Mouse (Mus musculus) lung, postnatal 4 days (tissue): Measurements from ENCODE around the gene Ttc28.
"Not testable (repeated sequence)": the region's sequence is repeated elsewhere in the genome, so short reads cannot be mapped to it uniquely, and the experiment has no call there.

Source experiments
- DNase-seq, 2 experiments: peaks; one replicate each; pipeline ENCODE4 v3.0.0; 2021

Gene Ttc28

DNA sequence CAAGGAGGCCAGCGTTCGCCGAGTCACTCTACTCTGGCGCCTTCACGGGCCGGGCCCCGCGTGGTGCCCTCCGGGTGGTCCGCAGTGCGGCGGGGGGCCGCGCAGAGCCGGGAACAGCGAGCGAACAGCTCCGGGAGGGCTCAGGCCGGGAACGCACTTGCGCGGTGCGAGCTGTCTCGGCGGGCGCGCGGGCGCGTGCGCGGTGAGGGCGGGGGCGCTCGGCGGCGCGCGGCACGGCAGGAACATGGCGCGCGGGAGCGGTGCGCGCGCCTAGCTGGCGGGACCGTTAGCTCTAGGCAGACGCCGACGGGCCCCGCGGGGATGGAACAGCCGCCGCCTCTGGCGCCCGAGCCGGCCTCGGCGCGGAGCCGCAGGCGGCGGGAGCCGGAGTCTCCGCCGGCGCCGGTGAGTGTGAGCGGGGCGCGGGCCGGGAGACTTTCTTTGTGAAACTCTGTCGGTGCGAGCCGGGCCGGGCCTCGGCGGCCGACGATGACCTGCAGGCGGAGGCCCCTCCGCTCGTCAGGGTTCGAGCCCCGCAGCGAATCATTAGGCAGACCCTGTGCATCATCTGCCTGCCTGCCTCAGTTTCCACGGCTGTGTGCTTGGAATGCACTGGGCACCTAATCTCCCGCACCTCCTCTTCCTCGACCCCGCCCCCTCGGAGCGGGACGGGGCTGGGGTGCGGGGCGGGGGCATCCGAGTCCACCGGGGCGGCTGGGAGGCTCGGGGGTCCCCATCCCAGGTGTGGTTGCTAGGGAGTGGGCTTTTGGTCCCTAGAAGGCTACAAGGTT, at the start of gene Ttc28:
Ttc28 (plus strand) TSS at position 220 of the 791 bp plus-strand sequence.
- DNase-seq, result peak; percentile 88 to 93

DNA sequence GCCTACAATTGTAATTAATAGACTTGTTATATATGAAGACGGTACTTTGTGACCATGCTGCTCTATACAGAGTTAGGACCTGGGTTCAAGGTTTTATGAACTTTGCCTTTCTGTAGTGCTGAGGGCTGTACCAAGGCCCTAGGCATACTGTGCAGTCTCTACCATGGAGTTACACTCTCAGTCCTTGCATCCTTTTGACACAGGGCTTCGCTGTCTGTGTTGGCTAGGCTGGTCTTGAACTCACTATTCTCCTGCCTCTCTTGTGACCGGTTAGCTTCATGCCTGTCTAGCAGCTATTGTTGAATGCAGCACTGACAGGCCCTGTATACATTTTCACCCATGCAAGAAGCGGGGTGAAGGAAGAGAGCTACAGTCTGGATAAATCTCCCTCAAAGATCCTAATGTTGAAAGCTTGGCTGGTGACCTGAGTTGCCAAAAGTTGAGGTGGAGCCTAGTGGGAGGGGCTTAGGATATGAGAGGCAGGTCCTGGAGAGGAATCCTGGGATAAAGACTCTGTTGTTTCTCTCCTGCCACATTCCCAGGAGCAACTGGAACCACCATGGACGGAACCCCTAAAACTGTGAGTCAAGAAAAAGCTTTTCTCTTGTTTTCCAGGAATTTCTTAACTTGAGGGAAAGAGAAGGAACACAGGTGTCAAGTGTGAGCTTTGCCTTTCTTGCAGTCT, 48.4 kb upstream of the Ttc28 start:
- DNase-seq, result no peak

DNA sequence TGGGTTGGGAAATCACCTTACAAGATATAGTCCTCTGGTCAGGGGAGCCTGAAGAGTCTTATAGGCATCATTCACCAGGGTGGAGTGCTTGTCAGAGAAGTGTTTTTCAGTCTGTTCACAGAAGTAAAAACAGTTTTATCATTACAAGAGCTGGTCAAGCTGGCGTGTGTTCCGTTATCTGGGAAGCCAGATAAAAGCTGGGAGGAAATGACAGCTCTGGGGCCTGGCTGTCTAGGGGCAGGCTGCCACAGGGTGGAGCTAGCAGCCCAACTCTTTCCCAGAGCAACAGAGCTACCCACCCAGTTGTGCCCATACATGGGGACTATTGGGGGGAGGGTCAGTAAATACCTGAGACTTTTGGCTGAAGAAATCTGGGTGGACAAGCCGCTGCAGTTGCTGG, 43.6 kb upstream of the Ttc28 start:
- peak; percentile 72 for DNase-seq

DNA sequence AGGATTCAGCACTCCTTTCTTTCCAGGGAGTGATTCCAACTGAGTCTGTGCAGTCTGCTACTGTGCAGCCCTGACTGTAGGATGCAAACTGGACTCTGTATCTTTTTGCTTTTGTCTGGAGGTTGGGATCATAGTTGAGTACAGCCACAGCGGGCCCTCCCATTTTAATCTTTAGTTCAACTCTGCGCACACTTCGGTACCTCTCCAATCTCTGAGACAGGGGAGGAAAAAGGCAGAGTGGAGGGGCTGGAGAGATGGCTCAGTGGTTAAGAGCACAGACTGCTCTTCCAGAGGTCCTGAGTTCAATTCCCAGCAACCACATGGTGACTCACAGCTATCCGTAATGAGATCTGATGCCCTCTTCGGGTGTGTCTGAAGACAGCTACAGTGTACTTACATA, 41.6 kb upstream of the Ttc28 start:
- not testable (repeated sequence) for DNase-seq

DNA sequence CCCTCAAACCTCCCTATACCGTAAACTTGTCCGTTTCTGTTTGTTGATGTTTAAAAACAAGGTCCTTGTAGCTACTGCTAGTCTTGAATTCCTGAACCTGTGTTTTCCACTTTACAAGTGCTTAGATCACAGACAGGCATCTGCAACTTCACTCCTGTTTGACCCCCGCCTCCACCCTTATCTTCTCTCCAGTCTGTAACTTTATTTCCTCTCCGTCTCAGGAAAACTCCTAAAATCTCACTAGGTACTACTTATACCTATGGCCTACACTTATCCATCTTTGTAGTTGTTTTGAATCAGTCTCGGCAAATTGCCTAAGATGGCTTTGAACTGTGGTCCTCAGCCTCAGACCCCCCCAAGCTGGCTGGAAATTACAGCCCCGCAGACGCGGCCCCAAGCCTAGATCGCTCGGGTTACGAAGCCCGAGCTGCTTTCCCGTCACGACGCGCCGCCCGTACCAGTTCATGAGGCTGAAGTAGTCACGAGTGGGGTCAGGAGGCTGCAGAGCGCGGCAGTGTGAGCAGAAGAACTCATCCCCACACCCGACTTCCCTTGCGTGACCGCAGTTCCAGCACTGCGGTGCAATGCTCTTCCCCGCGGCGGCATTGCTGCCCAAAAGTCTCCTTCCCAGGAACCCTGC, 40.4 kb upstream of the Ttc28 start:
- no peak for DNase-seq

DNA sequence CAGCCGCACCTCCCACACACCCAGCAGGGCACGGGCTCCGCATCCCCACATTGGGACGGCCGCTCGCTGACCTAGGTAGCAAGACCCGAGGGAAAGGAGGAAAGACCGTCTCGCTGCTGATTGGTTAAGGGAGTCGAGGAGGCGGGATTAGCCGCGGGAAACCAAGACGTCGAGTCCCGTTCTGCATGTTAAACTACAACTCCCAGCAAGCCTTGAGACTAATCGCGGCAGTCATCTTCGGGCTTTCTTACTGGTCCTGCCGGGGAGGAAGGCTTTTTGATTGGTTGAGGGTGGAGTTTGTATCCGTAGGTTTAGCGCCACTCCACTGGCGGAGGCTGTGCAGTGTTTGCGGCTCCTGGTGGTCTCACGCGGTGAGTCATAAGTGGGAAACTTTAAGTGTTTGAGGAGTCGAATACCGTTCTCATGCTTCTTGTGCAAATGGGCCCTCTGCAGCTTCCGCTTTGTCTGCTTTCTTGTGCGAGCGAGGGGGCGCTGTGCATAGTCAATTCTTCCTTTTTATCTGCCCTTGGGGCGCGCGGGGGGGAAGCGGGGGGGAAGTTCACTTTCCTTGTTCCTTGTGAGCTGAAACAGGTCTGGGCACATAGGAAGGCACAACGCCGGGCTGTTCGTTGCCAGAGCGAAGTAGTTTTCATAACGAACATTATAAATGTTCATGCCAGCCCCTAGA, 39.8 kb upstream of the Ttc28 start, which contains the start of the genes Hscb and Chek2:
Hscb (minus strand) TSS at position 100 of the 688 bp plus-strand sequence.
Chek2 (plus strand) TSS at position 302 of the 688 bp plus-strand sequence.
- DNase-seq, result peak; percentile 98

DNA sequence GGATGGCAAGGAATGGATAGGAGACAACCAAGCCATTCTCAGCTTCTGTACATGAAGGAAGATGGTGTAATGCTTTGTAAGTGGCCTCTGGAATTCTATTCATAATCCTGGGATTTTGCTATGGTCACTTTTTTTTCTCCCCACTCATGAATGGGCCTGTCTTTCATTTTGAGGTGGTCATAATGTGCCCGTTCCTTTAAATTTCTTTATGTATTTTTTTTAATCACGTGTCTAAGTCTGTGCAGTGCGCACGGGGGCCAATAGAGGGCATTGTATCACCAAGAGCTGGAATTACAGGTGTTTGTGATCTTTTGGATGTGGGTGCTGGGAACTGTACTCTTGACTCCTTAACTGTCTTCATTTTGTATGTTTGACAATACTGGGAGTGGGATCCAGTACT, 39.1 kb upstream of the Ttc28 start:
- peak; percentile 37 to 67 for DNase-seq

DNA sequence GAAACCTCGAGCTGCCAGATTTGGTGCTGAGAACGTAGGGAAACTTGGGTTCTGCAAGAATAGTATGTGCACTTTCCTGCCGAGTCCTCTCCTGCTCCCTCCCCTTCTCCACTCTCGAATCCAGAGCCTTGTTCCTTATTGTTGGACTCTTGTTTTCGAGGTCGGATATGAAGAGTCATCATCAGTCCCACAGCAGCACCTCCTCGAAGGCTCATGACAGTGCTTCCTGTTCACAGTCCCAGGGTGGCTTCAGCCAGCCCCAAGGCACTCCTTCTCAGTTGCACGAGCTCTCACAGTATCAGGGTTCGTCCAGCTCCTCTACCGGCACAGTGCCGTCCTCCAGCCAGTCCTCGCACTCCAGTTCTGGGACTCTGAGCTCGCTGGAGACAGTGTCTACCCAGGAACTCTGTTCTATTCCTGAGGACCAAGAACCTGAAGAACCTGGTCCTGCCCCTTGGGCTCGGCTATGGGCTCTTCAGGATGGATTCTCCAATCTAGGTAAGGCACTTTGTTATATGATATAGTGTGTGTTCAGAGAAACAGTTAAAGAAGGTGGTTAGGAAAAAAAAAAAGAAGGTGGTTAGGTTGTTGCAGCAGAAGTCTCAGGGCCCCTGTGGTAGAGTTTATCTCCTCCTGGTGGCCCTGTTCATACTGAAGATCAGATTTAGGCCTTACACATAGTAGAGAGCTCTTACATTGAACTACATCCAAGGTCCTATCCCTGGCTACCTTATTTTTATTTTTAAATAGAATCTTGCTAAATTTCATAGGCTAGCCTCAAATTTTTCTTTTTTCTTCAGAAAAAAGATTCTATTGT, 38.3 kb upstream of the Ttc28 start:
- DNase-seq, result no peak

DNA sequence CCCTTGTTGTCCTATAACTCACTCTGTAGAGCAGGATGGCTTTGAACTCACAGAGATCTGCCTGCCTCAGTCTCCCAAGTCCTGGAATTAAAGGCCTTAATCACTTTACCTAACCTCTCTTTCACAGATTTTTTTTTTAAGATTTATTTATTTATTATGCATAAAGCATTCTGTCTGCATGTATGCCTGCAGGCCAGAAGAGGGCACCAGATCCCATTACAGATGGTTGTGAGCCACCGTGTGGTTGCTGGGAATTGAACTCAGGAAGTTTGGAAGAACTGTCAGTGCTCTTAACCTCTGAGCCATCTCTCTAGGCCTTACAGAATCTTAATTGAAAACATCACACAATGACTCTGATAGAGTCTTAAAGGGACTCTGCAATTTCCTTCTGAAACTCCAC, 26.6 kb upstream of the Ttc28 start:
- DNase-seq, result no peak

DNA sequence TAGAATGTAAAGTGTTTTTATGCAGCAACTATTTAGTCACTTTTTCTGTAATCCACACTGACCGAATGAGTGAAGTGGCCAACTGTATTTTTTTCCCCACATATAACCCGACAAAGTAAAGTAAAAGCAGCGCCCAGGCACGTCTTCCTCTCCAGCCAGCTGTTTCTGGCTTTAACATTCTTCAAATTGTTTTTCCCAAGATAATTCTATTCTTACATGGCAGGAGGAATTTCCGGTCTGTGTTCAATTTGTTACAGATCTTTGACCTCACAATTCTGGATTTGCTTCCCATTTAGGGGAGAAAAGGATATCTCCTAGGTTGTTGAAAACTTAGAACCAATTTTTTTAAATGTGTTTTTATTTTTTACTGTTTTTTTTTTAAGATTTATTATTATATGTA, 22.5 kb upstream of the Ttc28 start:
- DNase-seq, result no peak

DNA sequence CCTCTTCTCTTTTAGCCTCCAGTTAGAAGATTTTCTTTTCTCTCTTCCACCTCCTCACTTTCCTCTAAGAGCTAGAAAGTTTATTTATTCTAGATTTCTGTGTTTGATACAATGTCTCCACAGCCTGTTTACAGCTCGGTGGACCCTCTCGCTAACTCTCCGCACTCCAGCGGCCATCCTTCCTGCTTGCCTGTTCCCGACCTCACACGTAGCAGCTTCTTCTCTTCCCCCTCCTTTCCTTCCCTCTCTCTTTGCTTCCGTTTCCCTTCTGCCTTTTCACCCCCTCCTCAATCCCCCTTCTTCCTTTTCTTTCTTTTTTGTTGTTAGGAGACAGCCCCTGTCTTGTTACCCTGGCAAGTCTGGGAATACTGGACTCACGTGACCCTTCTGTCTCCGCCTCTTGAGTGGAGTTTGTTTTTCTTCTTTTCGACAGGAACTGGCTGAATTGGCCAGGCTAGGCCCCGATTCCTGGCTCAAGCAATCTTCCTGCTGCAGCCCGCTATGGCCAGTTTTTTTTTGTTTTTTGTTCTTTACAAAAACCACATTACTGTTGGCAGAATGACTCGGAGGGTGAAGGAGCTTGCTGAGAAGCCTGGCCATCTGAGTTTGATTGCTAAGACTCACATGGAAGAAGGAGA, 20.5 kb upstream of the Ttc28 start:
- peak; percentile 66 to 78 for DNase-seq

DNA sequence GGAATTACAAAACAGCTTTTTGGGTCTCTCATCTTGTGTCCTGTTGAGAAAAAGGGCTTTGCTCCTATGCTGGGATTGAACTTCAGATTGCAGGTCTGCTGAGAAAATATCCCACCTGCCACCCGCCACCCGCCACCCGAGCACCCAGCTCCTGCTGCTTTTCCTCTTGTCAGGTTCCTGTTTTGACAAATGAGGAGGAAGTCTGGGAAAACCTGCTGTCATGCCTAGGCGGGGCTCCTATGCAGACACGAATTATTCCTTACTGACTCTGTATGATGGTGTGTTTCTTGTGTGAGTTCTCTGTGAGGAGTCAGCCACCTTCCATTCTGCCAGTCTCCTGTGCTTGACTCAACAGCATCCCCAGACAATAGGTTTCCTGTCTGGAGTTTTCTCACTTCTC, 19.2 kb upstream of the Ttc28 start:
- DNase-seq, result no peak

DNA sequence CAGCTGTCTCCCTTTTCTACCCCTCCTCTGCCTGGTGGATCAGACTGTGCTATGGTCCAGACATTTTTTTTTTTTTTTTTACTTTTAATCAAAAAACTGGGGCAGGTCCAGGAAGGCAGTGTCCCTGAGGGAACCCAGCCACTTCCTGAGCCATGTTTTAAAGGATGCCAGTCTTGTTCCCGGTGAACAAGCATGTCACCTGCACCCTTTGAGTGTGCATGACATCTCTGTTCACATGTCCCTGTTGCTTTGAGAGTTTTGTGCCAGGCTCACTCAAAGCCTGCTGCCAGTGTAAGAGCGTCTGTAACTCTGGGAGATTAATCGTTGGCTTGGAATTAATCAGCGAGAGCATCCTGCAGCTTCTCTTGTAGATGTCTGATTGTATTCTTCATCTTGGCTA, 11.1 kb upstream of the Ttc28 start:
- DNase-seq, result no peak

DNA sequence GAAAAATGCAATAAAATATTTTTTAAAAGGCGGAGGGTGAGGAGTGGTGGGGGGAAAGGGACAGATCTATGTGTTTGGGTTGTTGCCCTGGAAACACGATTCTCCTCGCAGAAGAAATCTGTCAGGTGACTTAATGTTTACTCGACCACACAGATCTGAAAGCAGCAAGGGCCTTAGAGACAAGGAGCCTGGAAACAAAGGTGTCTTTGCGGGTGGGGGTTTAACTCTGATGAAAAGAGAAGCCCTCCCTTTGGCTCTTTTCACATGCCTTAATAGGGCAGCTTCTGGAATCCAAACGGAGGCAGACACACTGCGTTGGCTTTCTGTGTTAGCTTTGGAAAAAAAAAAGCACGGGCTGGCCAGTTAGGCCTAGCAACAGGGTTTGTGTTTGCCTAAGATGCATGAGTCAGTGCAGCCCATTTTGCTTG, 10.3 kb upstream of the Ttc28 start:
- no peak for DNase-seq

DNA sequence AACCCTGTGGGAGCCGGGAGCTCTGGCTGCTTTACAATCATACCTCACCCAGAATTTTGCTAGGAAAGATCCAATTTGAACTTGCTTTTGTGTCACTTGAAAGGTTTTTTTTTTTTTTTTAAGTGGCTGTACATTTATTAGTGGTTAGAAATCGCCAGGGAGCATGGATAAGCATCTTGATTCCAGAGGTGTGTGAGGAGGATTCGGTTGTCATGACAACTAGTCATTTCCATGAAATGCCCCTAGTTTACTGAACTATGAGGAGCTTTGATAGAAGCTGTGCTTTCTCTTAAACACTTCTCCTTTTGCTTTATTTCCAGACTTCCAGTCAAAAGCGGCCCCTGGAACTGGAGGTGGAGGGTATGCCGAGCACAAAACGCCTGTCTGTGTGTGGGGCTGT, 6.4 kb upstream of the Ttc28 start:
- DNase-seq, result no peak

DNA sequence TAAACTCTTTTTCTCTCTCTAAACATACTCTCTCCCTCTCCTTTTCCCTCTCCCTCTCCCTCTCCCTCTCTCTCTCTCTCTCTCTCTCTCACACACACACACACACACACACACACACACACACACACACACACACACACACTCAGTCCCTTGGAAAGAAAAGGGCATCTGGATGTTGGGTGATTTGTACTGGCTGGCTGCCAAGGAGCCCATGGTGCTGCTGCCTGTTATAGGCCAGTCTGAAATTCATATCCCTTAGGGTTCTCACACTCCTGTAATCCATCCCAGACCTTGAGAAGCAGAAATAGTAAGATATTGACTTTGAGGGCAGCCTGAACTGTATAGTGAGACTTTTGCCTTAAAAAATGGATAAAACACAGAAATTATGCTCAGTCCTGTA, 4.9 kb upstream of the Ttc28 start:
- no peak for DNase-seq

DNA sequence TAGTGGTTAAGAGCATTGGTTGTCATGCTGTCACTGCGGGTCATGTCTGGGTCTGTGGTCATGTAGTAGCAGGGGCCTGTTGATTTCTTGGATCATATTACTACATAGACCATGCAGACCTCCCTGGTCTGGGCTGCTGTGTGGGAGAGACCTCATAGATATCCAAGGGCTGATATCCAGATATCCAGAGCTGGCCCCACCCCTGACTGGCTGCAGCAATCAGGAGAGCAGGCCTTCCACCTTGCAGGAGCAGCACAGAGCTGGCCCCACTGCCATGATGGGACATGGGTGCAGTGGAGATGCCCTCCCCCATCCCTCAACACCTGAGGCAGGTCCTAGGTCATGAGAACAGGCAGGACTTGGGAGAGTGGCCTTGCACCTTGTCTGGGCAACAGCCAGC, 4.3 kb upstream of the Ttc28 start:
- no peak for DNase-seq

DNA sequence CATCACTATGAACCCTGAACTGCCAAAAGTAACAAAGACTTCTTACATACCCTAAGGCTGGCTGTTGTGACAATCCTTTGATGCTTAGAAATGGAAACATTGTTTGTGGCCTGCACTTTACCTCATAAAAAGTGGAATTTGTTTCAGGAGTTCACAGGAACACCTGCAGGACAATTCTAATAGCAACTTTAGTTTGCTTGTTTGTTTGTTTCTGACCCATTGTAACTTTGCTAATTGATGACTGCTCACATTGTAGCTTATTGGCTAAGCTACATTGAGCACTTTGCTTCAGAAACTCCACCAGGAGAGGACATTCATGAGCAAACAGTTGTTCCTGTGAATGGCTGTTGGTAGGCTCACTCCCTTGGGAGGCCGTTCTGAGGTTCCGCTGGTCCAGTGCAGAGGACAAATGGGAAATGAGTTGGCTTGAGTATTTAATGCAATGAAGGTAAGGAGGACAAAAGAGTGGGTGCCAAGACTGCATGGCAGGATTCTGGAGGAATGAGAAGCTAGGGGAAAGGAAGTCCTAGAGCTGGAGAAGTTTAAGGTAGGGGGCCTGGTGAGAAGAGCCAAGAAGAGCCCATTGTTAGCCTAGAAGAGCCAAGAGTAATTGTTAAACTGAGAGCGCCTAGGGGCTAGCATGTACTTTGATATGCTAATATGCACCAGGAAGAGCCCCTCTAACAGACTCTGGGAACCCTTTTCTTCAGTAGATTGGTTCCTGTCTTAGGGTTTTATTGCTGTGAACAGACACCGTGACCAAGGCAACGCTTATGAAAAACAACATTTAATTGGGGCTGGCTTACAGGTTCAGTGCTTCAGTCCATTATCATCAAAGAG, 1.7 kb upstream of the Ttc28 start:
- no peak for DNase-seq

DNA sequence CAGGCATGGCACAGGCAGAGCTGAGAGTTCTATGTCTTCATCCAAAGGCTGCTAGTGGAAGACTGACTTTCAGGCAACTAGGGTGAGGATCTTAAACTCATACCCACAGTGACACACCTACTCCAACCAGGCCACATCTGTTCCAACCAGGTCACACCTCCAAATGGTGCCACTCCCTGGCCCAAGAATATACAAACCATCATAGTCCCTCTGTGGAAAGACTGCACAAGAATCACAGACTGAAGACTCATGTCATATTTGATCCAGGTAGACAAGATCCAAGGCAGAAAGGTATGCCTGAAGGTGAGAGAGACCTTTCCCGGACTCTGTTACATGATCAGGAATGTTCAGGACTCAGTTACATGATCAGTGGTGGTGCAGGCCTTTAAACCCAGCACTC, 1.1 kb upstream of the Ttc28 start:
- DNase-seq, result not testable (repeated sequence)

DNA sequence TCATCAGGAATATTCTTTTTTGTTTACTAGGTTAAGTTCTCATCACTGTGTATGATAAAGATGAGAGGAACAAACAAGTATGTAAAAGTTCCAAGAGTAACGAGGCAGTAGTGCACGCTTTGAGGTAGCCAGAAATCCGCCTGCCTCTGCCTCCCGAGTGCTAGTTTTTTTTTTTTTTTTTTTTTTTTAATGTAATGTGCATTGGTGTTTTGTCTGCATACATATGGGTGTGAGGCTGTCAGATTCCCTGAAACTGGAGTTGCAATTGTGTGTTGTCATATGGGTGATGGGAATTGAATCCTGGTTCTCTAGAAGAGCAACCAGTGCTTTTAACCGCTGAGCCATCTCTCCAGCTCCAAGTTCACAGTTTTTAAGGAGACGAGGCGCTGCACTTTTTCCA, 561 bp upstream of the Ttc28 start:
- no peak for DNase-seq

DNA sequence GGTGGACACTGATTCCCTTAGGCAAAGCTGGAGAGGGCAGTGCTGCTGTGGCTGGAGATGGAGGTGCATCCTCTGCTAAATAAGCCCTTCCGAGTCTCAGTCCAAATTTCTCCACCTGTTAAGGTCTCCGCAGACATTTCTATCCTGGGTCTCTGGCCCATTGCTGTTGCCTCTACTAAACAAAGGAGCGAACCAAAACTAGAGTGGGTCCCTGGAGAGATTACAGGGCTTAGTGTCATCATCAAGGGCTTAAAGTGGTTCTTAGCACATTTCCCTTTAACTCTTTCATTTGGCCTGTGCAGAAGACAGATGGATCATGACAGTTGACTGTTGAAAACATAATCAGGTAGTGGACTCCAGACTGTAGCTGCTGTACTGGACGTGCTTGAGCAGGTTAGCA, 9.0 kb downstream of the Ttc28 start:
- DNase-seq, result no peak
